Mouse (Mus musculus): Measurements from ENCODE around the gene Defb42. TPM values are rescaled to one million over a fixed set of nuclear protein-coding genes. Genes with fewer than 3 reads are reported as not detected.

Defb42 gene
- polyA plus RNA-seq (2021), result 0.59 TPM

DNA sequence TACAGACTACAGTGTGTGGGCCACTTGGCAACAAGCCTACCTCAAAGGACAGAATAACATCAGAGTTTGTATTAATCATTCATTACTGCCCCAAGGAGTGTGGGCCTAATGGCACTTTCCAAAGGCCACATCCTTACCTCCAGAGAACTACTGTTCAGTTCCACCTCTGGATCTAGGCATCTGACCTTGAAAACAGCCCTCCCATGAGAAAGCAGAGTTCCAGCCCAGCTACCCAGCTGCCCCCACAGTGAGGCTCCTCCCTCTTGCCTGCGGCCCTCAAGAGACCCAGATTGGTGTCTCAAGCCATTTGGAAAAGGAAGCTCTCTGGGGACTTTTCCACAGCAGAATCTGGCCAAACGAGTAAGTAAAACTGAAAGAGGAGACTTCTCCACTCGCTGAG is at the start of gene Defb42:
Gene Defb42 (plus strand): TSS at position 301 of the 400 bp plus-strand sequence.
- peaks cover 4% of the 10 kb centered on the region for H3K27me3 ChIP-seq
- in situ Hi-C loops (cut with MboI; ENCODE audit: low pct_unique_long_range_greater_than_20kb), result no loop called here
- DNase-seq (ENCODE audit: low read depth, low spot score), result no peak
- no peak for TF ChIP-seq CTCF (IDR thresholded peaks at IDR 0.05)
- ATAC-seq, result no peak
- ChIA-PET POLR2A (no interaction called here), CTCF (interaction anchor here (1.0 kb wide), 1 partner anchor 8 kb away, joined by 3 read pairs; no protein-coding TSS in a partner anchor)

DNA sequence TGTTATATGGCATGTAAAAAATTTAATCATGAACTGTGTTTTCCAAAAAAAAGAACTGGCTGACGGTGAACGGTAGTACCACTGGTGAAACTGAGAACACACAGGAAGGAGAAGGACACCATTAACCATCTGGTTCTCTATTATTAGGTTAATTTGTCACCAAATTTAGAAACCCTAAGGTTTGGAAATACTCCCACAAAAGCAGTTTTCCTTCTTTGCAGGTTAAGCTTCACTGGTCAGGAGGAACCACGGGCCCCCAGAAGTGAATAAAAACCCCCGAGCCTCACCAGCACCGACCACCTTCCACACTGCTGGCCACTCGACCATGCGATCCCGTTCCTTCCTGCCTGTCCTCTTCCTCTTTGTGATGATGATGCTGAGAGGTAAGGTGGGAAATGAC is 49.0 kb upstream of the Defb42 start, which contains the start of gene Defb47:
Gene Defb47 (plus strand): TSS at position 301 of the 400 bp plus-strand sequence.
- ChIA-PET POLR2A (no interaction called here), CTCF (no interaction called here)
- ATAC-seq (no peak), DNase-seq (ENCODE audit: low read depth, low spot score) (no peak)
- in situ Hi-C loops (cut with MboI; ENCODE audit: low pct_unique_long_range_greater_than_20kb), result no loop called here
- no peak for TF ChIP-seq CTCF (IDR thresholded peaks at IDR 0.05)
- H3K27me3 ChIP-seq, result no peaks in the 10 kb centered on the region

DNA sequence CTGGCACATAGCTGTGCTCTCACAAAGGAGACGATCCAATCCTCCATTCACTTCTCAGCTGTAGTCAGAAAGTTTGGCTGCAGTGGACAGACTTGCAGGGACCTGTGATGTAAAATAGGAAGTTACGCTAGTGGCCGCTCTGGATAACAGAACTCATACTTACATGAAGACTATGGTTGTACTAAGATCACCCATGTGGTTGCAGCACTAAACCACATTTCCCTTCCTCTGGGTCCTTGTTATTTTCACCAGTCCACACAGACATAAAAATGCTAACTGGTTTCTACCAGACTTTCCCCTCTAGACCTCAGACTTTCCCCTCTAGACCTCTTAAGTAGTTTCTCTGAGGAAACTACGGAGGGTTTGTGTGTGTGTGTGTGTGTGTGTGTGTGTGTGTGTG is 47.8 kb upstream of the Defb42 start:
- in situ Hi-C loops (cut with MboI; ENCODE audit: low pct_unique_long_range_greater_than_20kb), result no loop called here

DNA sequence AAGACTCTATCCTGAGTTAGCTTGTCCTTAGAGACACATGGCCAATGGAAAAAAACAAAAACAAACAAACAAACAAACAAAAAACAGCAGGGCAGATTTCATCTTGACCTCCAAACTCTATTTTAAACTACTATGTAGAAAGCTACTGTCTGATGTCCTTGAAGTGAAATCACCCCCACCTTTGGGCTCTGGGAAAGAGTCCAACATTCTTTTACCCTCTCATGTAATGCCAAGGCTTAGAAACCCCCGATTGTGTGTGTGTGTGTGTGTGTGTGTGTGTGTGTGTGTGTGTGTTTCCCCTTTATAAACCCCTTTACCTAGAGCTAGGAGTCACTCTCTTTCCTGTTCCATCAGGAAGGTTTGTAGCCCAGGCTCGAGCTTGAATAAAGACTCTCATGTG is 44.2 kb upstream of the Defb42 start:
- POLR2A ChIA-PET, result interaction anchor here (0.5 kb wide), 1 partner anchor 65 kb away, joined by 3 read pairs; no protein-coding TSS in a partner anchor
- no peaks in the 10 kb centered on the region for H3K27me3 ChIP-seq
- in situ Hi-C loops (cut with MboI; ENCODE audit: low pct_unique_long_range_greater_than_20kb), result no loop called here
- no peak for TF ChIP-seq CTCF (IDR thresholded peaks at IDR 0.05)
- ATAC-seq (no peak), DNase-seq (ENCODE audit: low read depth, low spot score) (no peak)
- CTCF ChIA-PET, result interaction anchor here (1.1 to 1.4 kb wide), 3 partner anchors 9 to 15 kb away, joined by 3 to 4 read pairs (median 3); partner anchors contain the start of gene Defb43

More for the DNA sequence above, 47.8 kb upstream of the Defb42 start:
- POLR2A ChIA-PET, result no interaction called here
- CTCF ChIA-PET, result no interaction called here
- no peak for TF ChIP-seq CTCF (IDR thresholded peaks at IDR 0.05)
- DNase-seq (ENCODE audit: low read depth, low spot score) (no peak), ATAC-seq (no peak)
- H3K27me3 ChIP-seq, result no peaks in the 10 kb centered on the region

DNA sequence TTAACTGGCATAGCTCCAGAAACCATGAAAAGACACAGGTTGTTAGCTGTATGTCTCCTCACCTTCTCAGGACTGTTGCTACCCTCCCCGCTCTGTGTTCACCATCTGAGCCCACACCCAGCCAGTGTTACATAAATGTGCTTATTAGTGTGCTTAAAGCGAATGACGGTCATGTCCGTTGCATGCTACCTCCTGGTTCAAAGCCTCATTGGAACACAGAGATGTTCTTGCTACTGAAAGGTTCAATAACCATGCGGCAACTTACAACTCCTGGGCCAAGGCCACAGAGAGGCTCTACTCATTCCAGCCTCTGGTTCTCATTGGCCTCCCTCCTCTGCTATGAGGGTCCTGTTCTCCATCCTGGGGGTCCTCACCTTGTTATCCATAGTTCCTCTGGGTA is 35.3 kb upstream of the Defb42 start, which contains the start of gene Defb43:
Gene Defb43 (plus strand): TSS at position 301 of the 400 bp plus-strand sequence.
- POLR2A ChIA-PET, result no interaction called here
- no peak for TF ChIP-seq CTCF (IDR thresholded peaks at IDR 0.05)

DNA sequence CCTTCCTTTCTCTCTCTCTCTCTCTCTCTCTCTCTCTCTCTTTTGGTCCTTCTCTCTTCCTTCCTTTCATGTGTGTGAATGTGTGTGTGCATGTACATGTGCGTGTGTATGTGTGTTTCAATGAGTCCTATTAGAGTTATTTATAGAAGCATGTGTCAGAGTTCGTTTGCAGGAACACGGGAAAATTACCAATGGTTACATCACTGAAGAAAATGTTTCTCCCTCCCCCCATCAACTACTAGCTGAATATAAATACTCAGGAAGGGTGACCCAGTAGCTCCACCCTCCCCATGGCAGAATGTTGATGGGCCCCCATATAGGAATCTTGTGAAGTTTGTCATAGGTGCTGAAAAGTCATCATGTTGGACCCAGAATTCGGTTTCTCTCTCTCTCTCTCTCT is 33.7 kb upstream of the Defb42 start:
- POLR2A ChIA-PET, result interaction anchor here (0.7 kb wide), 1 partner anchor 1865 kb away, joined by 5 read pairs; no protein-coding TSS in a partner anchor
- in situ Hi-C loops (cut with MboI; ENCODE audit: low pct_unique_long_range_greater_than_20kb), result no loop called here
- no peak for TF ChIP-seq CTCF (IDR thresholded peaks at IDR 0.05)
- CTCF ChIA-PET, result no interaction called here
- DNase-seq (ENCODE audit: low read depth, low spot score), result no peak
- H3K27me3 ChIP-seq, result no peaks in the 10 kb centered on the region
- ATAC-seq, result no peak

More for the DNA sequence above, 35.3 kb upstream of the Defb42 start, which contains the start of gene Defb43:
- CTCF ChIA-PET, result interaction anchor here (0.9 to 1.3 kb wide), 2 partner anchors 9 to 858 kb away, joined by 3 to 4 read pairs; no protein-coding TSS in a partner anchor
- H3K27me3 ChIP-seq, result no peaks in the 10 kb centered on the region
- no peak for DNase-seq (ENCODE audit: low read depth, low spot score)
- in situ Hi-C loops (cut with MboI; ENCODE audit: low pct_unique_long_range_greater_than_20kb), result no loop called here
- ATAC-seq, result no peak

GRCm38 (mm10) chr14:63014667-63015066 is 32.1 kb upstream of the Defb42 start:
- POLR2A ChIA-PET, result no interaction called here
- TF ChIP-seq CTCF (IDR thresholded peaks at IDR 0.05), result no peak
- in situ Hi-C loops (cut with MboI; ENCODE audit: low pct_unique_long_range_greater_than_20kb), result no loop called here
- CTCF ChIA-PET, result interaction anchor here (1.5 kb wide), 1 partner anchor 13 kb away, joined by 3 read pairs; no protein-coding TSS in a partner anchor
- no peaks in the 10 kb centered on the region for H3K27me3 ChIP-seq
- ATAC-seq (peak; percentile 57), DNase-seq (ENCODE audit: low read depth, low spot score) (peak; percentile 22)

GRCm38 (mm10) chr14:63020524-63021156 is 26.2 kb upstream of the Defb42 start:
- ATAC-seq (peak; percentile 79), DNase-seq (ENCODE audit: low read depth, low spot score) (peak; percentile 46)
- ChIA-PET POLR2A (no interaction called here), CTCF (interaction anchor here (0.7 kb wide), 1 partner anchor 31 kb away, joined by 4 read pairs; no protein-coding TSS in a partner anchor)
- in situ Hi-C loops (cut with MboI; ENCODE audit: low pct_unique_long_range_greater_than_20kb), result no loop called here
- H3K27me3 ChIP-seq, result no peaks in the 10 kb centered on the region
- no peak for TF ChIP-seq CTCF (IDR thresholded peaks at IDR 0.05)

DNA sequence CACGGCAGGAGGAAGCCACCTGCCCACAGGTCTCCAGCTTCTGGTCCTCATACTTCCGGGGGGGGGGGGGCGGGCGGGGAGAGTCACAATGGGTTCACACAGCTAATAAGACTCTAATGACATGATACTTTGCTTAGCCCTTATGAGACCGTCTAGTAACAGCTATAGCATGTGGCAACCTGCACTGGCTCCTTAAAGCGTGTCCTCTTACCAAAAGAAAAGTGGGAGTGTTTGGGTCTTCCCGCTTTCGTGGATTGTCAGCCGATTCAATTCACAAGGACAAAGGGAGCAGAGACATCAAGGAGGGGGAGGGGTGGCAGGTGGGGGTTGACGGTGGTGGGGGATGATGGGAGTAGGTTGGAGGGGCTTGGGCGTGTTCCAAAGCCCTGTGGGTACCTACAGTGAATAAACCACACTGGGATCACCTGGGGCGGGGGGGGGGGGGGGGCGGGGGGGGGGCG is 3.1 kb downstream of the Defb42 start, which contains the start of gene Defb30:
Gene Defb30 (minus strand): TSS at position 51 of the 461 bp plus-strand sequence.
- DNase-seq (ENCODE audit: low read depth, low spot score) (no peak), ATAC-seq (no peak)
- ChIA-PET CTCF (no interaction called here), POLR2A (no interaction called here)
- in situ Hi-C loops (cut with MboI; ENCODE audit: low pct_unique_long_range_greater_than_20kb), result no loop called here
- H3K27me3 ChIP-seq, result no peaks in the 10 kb centered on the region
- no peak for TF ChIP-seq CTCF (IDR thresholded peaks at IDR 0.05)

GRCm38 (mm10) chr14:63050769-63051168 is 4.0 kb downstream of the Defb42 start:
- ChIA-PET CTCF (interaction anchor here (0.7 to 1.4 kb wide), 6 partner anchors 13 to 123 kb away, joined by 3 to 4 read pairs (median 3); no protein-coding TSS in a partner anchor), POLR2A (no interaction called here)
- peak; percentile 76 for TF ChIP-seq CTCF (IDR thresholded peaks at IDR 0.05)
- no peak for ATAC-seq
- in situ Hi-C loops (cut with MboI; ENCODE audit: low pct_unique_long_range_greater_than_20kb), result no loop called here
- DNase-seq (ENCODE audit: low read depth, low spot score), result no peak
- no peaks in the 10 kb centered on the region for H3K27me3 ChIP-seq

DNA sequence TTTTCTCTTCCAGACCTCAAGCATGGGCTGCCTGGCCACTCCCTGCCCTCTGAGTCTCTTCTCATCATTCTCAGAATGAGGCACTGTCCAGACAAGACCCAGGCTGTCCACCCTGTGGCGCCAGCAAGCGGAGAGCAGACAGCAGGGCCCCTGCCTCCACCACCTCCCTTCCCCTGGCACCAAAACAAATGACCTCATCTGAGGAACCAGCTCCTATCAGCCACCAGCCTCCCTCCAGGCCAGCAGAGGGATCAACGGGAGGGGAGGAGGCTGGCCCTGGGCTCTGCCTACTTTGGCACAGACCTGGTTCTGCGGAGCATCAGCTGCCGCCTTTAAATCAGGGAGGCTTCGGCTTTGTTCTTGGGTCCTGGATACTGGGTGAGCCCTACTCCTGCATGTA is 7.9 kb downstream of the Defb42 start:
- CTCF ChIA-PET, result interaction anchor here (0.6 to 1.6 kb wide), 4 partner anchors 8 to 176 kb away, joined by 3 to 5 read pairs (median 3); partner anchors contain the start of gene Defb42
- peaks cover under 1% of the 10 kb centered on the region for H3K27me3 ChIP-seq
- POLR2A ChIA-PET, result no interaction called here
- DNase-seq (ENCODE audit: low read depth, low spot score), result peak; percentile 43
- TF ChIP-seq CTCF (IDR thresholded peaks at IDR 0.05), result peak; percentile 56
- in situ Hi-C loops (cut with MboI; ENCODE audit: low pct_unique_long_range_greater_than_20kb), result no loop called here
- ATAC-seq, result peak; percentile 90
